Mouse (Mus musculus): ENCODE measurements at regions not wholly inside any gene's neighbourhood (a gene's known extent, or its start where the extent isn't known, plus 50 kb on each side); places are given as distances from the start of the nearest gene placed in this dataset.

- Histone ChIP-seq H3K4me2 (no peak overlapping the region), H3K4me1 (no peaks in the 10 kb centered on the region), H3K9me3 (no peaks in the 10 kb centered on the region), H3K36me3 (no peaks in the 10 kb centered on the region), H3K27ac (no peak overlapping the region), H3K4me3 (no peak overlapping the region), H3K27me3 (peaks cover 32% of the 10 kb centered on the region), H3K9ac (no peak overlapping the region)
- 92% methylated on average over 4 of the region's 4 CpGs for WGBS
- ATAC-seq (ENCODE audit: insufficient number of reproducible peaks, insufficient read depth, low FRiP score, low TSS enrichment, low read depth) = no peak
Observed at GRCm38 (mm10) chr13:72286301-72286700, 322.8 kb upstream of the Irx1 start.

DNA sequence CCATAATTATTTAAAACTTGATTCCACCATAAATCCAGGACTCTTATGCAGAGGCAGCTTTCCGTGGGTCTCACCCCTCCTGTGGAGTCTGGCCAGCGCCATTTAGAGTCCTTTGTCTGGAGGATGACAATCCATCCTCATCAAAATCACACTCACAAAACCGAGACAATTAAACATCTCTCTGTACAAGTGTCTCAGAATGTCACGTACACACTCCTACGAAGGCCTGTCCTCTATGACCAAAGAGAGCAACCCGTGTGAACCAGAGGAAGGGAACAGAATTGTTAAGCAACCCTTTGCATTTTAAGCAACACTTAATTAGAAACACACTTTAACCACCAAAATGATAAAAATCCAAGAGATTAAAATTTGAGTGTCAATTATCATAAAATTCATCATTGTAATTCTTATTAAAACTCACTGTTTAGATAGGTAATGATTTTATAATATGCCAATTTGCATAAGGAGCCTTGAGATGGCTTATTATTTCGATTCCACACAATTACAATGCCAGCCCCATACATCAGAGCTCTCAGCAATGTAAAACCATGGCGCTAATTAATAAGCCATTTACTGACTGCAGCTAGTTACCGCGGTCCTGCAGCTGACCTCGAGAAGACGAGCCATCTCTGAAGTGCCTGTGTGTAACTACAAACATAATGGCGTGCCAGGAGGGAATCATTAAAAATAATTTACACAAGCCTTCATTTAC is 325.0 kb upstream of the Irx1 start:
- no peak for ATAC-seq (ENCODE audit: insufficient number of reproducible peaks, insufficient read depth, low FRiP score, low TSS enrichment, low read depth)
- WGBS = 39% methylated on average over 13 of the region's 13 CpGs
- no peak overlapping the region for H3K4me2 ChIP-seq

GRCm38 (mm10) chr13:72289093-72289501 is 325.6 kb upstream of the Irx1 start:
- no peak overlapping the region for H3K27ac ChIP-seq
- WGBS = 7% methylated on average over 10 of the region's 10 CpGs
- no peak overlapping the region for H3K9ac ChIP-seq
- no peak for ATAC-seq (ENCODE audit: insufficient number of reproducible peaks, insufficient read depth, low FRiP score, low TSS enrichment, low read depth)
- no peak overlapping the region for H3K4me2 ChIP-seq
- no peaks in the 10 kb centered on the region for H3K36me3 ChIP-seq
- H3K4me1 ChIP-seq = peaks cover 4% of the 10 kb centered on the region
- peaks cover 47% of the 10 kb centered on the region for H3K27me3 ChIP-seq
- no peaks in the 10 kb centered on the region for H3K9me3 ChIP-seq
- H3K4me3 ChIP-seq = no peak overlapping the region

More for the DNA sequence above, 325.0 kb upstream of the Irx1 start:
- peaks cover 4% of the 10 kb centered on the region for H3K4me1 ChIP-seq
- no peaks in the 10 kb centered on the region for H3K9me3 ChIP-seq
- no peak overlapping the region for H3K4me3 ChIP-seq
- no peak overlapping the region for H3K27ac ChIP-seq
- no peaks in the 10 kb centered on the region for H3K36me3 ChIP-seq
- H3K27me3 ChIP-seq = peaks cover 44% of the 10 kb centered on the region
- H3K9ac ChIP-seq = no peak overlapping the region

GRCm38 (mm10) chr13:72292361-72292760 is 328.8 kb upstream of the Irx1 start:
- Histone ChIP-seq H3K9me3 (no peaks in the 10 kb centered on the region), H3K36me3 (no peaks in the 10 kb centered on the region), H3K27me3 (peaks cover 73% of the 10 kb centered on the region), H3K9ac (no peak overlapping the region), H3K27ac (no peak overlapping the region), H3K4me2 (peak overlapping the region; percentile 47), H3K4me1 (peaks cover 4% of the 10 kb centered on the region), H3K4me3 (0 out of 2 replicates have a peak overlapping the region, but pooled peaks have one; percentile 10)
- no peak for ATAC-seq (ENCODE audit: insufficient number of reproducible peaks, insufficient read depth, low FRiP score, low TSS enrichment, low read depth)
- 1% methylated on average over 14 of the region's 14 CpGs for WGBS

DNA sequence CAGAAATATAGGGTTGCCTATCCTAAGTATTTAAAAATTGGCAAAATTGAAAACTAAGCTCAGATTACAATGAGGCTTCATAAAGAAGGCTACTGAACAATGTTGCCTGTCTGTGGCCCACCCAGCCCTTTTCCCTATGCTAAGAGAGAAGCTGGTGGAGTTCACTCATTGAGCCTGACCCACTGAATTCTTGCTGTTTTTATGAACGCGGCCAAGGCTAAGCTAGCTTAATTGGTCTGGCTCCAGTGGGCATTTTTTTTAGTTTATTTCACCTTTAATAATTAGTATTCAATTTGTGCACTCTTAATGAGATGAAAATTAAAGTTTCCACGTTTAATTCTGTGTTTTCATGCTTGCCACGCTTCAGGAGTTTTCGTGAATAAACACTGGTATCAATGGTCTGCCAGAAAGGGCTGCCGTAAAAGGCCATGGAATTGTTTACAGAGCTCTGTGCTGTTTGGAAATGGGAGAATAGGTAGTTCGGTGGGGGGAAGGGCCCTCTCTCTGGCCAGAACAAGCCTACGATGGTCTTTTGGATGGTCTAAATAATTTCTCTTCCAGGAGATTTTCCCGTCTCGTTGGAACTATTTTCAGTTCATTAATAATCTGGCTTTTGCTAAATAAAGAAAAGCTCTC is 329.7 kb upstream of the Irx1 start:
- H3K27ac ChIP-seq = no peak overlapping the region
- H3K4me2 ChIP-seq = no peak overlapping the region
- peaks cover 4% of the 10 kb centered on the region for H3K4me1 ChIP-seq
- no peak overlapping the region for H3K9ac ChIP-seq
- H3K27me3 ChIP-seq = peaks cover 72% of the 10 kb centered on the region
- H3K36me3 ChIP-seq = no peaks in the 10 kb centered on the region
- H3K9me3 ChIP-seq = no peaks in the 10 kb centered on the region
- 32% methylated on average over 10 of the region's 10 CpGs for WGBS
- no peak overlapping the region for H3K4me3 ChIP-seq
- ATAC-seq (ENCODE audit: insufficient number of reproducible peaks, insufficient read depth, low FRiP score, low TSS enrichment, low read depth) = no peak

GRCm38 (mm10) chr13:72298264-72298870 is 330.3 kb upstream of the Irx2 start:
- H3K27me3 ChIP-seq = peaks cover 74% of the 10 kb centered on the region
- WGBS = 45% methylated on average over 13 of the region's 13 CpGs

GRCm38 (mm10) chr13:72299660-72300059 is 329.0 kb upstream of the Irx2 start:
- Histone ChIP-seq H3K9ac (no peak overlapping the region), H3K4me2 (no peak overlapping the region), H3K4me3 (no peak overlapping the region), H3K27me3 (peaks cover 75% of the 10 kb centered on the region), H3K36me3 (no peaks in the 10 kb centered on the region), H3K27ac (no peak overlapping the region), H3K4me1 (no peaks in the 10 kb centered on the region), H3K9me3 (no peaks in the 10 kb centered on the region)
- 34% methylated on average over 3 of the region's 3 CpGs for WGBS
- no peak for ATAC-seq (ENCODE audit: insufficient number of reproducible peaks, insufficient read depth, low FRiP score, low TSS enrichment, low read depth)

More at GRCm38 (mm10) chr13:72298264-72298870, 330.3 kb upstream of the Irx2 start:
- H3K4me3 ChIP-seq = no peak overlapping the region
- no peaks in the 10 kb centered on the region for H3K36me3 ChIP-seq
- H3K27ac ChIP-seq = no peak overlapping the region
- H3K9me3 ChIP-seq = no peaks in the 10 kb centered on the region
- H3K4me1 ChIP-seq = no peaks in the 10 kb centered on the region
- no peak overlapping the region for H3K4me2 ChIP-seq
- no peak overlapping the region for H3K9ac ChIP-seq
- ATAC-seq (ENCODE audit: insufficient number of reproducible peaks, insufficient read depth, low FRiP score, low TSS enrichment, low read depth) = no peak

- 80% methylated on average over 7 of the region's 7 CpGs for WGBS
- Histone ChIP-seq H3K9ac (no peak overlapping the region), H3K4me1 (no peaks in the 10 kb centered on the region), H3K36me3 (no peaks in the 10 kb centered on the region), H3K27ac (no peak overlapping the region), H3K4me2 (no peak overlapping the region), H3K9me3 (no peaks in the 10 kb centered on the region), H3K27me3 (peaks cover 63% of the 10 kb centered on the region), H3K4me3 (no peak overlapping the region)
- no peak for ATAC-seq (ENCODE audit: insufficient number of reproducible peaks, insufficient read depth, low FRiP score, low TSS enrichment, low read depth)
Observed at GRCm38 (mm10) chr13:72301114-72301513, 327.5 kb upstream of the Irx2 start.

- Histone ChIP-seq H3K4me1 (no peaks in the 10 kb centered on the region), H3K36me3 (no peaks in the 10 kb centered on the region), H3K27me3 (peaks cover 56% of the 10 kb centered on the region), H3K9me3 (no peaks in the 10 kb centered on the region), H3K9ac (no peak overlapping the region), H3K4me3 (no peak overlapping the region), H3K27ac (no peak overlapping the region), H3K4me2 (no peak overlapping the region)
- WGBS = 82% methylated on average over 15 of the region's 15 CpGs
- ATAC-seq (ENCODE audit: insufficient number of reproducible peaks, insufficient read depth, low FRiP score, low TSS enrichment, low read depth) = no peak
Observed at GRCm38 (mm10) chr13:72301841-72302240, 326.8 kb upstream of the Irx2 start.

- WGBS = 80% methylated on average over 19 of the region's 19 CpGs
- H3K36me3 ChIP-seq = no peaks in the 10 kb centered on the region
- no peak for ATAC-seq (ENCODE audit: insufficient number of reproducible peaks, insufficient read depth, low FRiP score, low TSS enrichment, low read depth)
Observed at GRCm38 (mm10) chr13:72302436-72303125, 326.0 kb upstream of the Irx2 start.

GRCm38 (mm10) chr13:72303126-72303760 is 325.4 kb upstream of the Irx2 start:
- no peaks in the 10 kb centered on the region for H3K36me3 ChIP-seq
- no peak overlapping the region for H3K9ac ChIP-seq
- ATAC-seq (ENCODE audit: insufficient number of reproducible peaks, insufficient read depth, low FRiP score, low TSS enrichment, low read depth) = no peak
- 67% methylated on average over 15 of the region's 15 CpGs for WGBS
- no peak overlapping the region for H3K27ac ChIP-seq
- H3K27me3 ChIP-seq = peaks cover 48% of the 10 kb centered on the region
- H3K4me1 ChIP-seq = no peaks in the 10 kb centered on the region
- no peaks in the 10 kb centered on the region for H3K9me3 ChIP-seq
- H3K4me2 ChIP-seq = no peak overlapping the region
- H3K4me3 ChIP-seq = no peak overlapping the region

More at GRCm38 (mm10) chr13:72302436-72303125, 326.0 kb upstream of the Irx2 start:
- Histone ChIP-seq H3K27me3 (peaks cover 50% of the 10 kb centered on the region), H3K9ac (no peak overlapping the region), H3K4me1 (no peaks in the 10 kb centered on the region), H3K4me3 (no peak overlapping the region), H3K9me3 (no peaks in the 10 kb centered on the region), H3K27ac (no peak overlapping the region), H3K4me2 (no peak overlapping the region)
